Mouse (Mus musculus): Measurements from ENCODE around the gene Thbs2.

Thbs2 gene

DNA sequence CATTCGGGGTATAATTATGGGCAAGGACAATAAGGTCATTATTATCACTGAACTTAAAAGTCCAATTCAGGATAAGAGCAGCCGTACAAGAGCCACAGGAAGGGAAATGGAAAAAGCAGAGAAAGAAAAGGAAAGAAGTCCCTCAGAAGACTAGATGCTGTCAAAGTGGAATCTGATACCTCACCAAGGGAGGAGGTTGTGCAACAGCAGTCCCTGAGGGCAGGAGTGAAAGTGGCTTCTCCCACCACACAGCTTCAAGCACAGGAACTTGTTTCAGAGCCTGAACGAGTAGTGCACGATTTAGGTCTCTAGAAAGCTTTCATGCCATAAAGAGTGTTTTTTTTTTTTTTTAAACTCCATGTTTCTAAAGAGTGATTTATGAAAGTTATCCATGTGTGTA, 65.1 kb downstream of the Thbs2 start:
- WGBS, result 82% methylated on average over 4 of the region's 4 CpGs

DNA sequence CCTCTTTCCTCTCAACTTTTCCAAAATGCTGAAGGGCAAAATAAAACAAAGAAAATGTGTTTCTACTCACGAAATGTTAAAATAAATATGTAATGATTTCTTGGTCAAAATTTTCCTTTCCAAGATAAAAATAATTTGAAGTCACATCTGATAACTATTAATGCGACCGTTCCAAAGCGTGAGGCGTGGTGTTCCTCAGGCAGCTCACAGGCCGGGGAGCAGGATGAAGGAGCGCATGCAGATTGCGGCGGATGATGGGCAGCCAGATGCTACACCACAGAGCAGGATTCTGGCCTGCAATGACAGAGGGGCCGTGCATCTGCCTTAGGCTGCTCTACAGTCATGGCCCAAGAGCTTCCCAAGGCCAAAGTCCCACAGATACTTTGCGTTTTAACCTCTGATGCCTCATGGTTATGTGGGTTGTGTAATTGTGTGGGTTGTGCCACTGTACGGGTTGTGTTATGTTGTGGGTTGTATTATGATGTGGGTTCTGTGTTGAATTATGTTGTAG, 66.2 kb downstream of the Thbs2 start:
- WGBS, result 90% methylated on average over 12 of the region's 12 CpGs

- 41% methylated on average over 8 of the region's 8 CpGs for WGBS
These were observed 69.6 kb downstream of the Thbs2 start for GRCm38 (mm10) chr17:14624433-14624832.

- 84% methylated on average over 3 of the region's 3 CpGs for WGBS
These were observed 74.0 kb downstream of the Thbs2 start for GRCm38 (mm10) chr17:14620037-14620436.

GRCm38 (mm10) chr17:14619038-14619437, 75.0 kb downstream of the Thbs2 start:
- WGBS, result 67% methylated on average over 4 of the region's 4 CpGs

Measured in cerebral cortex, adult 2 months (tissue).